Mouse (Mus musculus) adrenal gland, adult 10 weeks (tissue): Measurements from ENCODE around the gene Shank2. TPM values are rescaled to one million over a fixed set of nuclear protein-coding genes. Genes with fewer than 3 reads are reported as not detected.

Source experiments
- polyA plus RNA-seq: library from polyadenylated mRNA; stranded (reverse); fragments of 350-450 nt; fragmentation: Illumina TruSeq; extraction: RNeasy Lipid Tissue Mini Kit (QIAGEN cat#74804); gene quantifications from one replicate; pipeline ENCODE4 v1.2.3, GENCODE M21; 2014; ENCODE audit warnings: low read depth, low replicate concordance

The Shank2 gene
- polyA plus RNA-seq = 1.7 TPM

DNA sequence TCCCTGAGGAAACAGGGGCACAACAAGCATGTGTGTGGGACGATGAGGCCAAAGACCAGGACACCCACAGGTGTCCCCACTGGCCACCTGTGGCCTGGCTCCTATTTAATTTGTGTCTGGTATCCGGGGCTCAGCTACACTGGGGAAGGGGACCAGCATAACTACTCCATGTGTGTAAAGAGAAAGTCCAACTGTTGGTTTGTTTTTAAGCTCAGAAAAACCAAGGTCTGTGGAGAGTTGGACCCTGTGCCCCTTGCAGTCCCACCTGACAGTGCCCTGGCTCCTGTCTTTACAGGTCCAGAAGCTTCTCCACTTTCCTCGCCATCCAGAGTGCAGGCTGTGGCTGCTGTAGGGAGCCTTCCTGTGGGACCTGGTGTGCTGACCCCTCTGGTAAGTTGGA is at the start of gene Shank2:
TSS of gene Shank2 (plus strand) at position 301 of the 400 bp plus-strand sequence.

DNA sequence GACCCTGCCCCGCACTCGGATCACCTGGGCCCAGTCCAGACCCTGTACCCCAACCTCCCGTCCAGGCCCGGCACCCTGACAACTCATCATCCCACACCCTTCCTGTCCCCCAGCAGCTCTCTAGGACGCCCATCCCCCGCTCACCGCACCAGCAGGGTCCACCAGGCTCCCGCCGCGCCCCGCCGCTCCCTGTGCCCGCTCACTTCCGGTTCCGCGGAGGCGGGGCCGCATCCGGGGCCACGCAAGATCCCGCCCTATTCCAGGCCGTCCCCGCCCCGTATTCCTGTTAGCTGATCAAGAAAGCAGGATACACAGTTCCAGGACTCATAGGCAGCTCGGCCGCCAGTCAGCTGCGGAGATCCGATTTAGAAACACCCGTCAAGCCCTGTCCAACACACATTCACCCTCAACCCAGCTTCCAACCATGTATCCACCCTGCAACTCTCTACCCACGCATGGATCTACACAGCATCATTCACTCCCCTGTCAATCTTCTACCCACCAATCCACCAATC is 468.9 kb downstream of the Shank2 start, which contains the start of gene Cttn:
TSS of gene Cttn (minus strand) at position 465 of the 515 bp plus-strand sequence.

Other genes starting within 250 kb of the Shank2 start
- gene Osbpl5, start 244.9 kb upstream of the Shank2 start, polyA plus RNA-seq = 2.7 TPM
- gene Mrgprg, start 234.9 kb upstream of the Shank2 start, polyA plus RNA-seq = not detected
- 0.58 TPM for gene Mrgpre, start 217.4 kb upstream of the Shank2 start, polyA plus RNA-seq
- 6.0 TPM for gene Nadsyn1, start 179.1 kb upstream of the Shank2 start, polyA plus RNA-seq
- gene Dhcr7, start 178.8 kb upstream of the Shank2 start, polyA plus RNA-seq = 100 TPM
- gene Gm498, start 135.1 kb upstream of the Shank2 start, polyA plus RNA-seq = not detected